Mouse (Mus musculus) bone marrow macrophage, adult 2 months (primary cell): ENCODE measurements around the gene Diaph2. TPM values are rescaled to one million over a fixed set of nuclear protein-coding genes. Genes with fewer than 3 reads are reported as not detected.
"Not testable (repeated sequence)": the region's sequence is repeated elsewhere in the genome, so short reads cannot be mapped to it uniquely, and the experiment has no call there.

Experiments
- H3K27ac ChIP-seq: 2 replicates; pipeline ENCODE4 v1.5.1; 2012; ENCODE audit warnings: low read depth, low read length; ENCODE audit not compliant: insufficient read depth
- H3K4me1 ChIP-seq: 2 replicates; pipeline ENCODE4 v1.6.1; 2012; ENCODE audit warnings: low read length; ENCODE audit not compliant: control insufficient read depth, insufficient read depth
- H3K4me3 ChIP-seq: 2 replicates; pipeline ENCODE4 v1.5.1; 2012; ENCODE audit warnings: mild to moderate bottlenecking, low read length, moderate library complexity; ENCODE audit not compliant: insufficient read depth
- CTCF ChIP-seq: IDR thresholded peaks from 2 replicates; pipeline ENCODE4 v1.5.1; 2012; ENCODE audit warnings: low read depth, mild to moderate bottlenecking, low read length, moderate library complexity
- POLR2A ChIP-seq: IDR thresholded peaks from 2 replicates; pipeline ENCODE4 v1.6.1; 2012; ENCODE audit warnings: mild to moderate bottlenecking, low read depth, low read length, borderline replicate concordance
- polyA plus RNA-seq: library from polyadenylated mRNA; stranded (reverse); fragments of >200 nt; gene quantifications from 2 replicates; pipeline ENCODE4 v1.2.4, GENCODE M21; 2012; ENCODE audit not compliant: missing spikeins, insufficient read depth, insufficient read length

Diaph2 gene
- polyA plus RNA-seq, 1 experiment: 24.4 TPM

DNA sequence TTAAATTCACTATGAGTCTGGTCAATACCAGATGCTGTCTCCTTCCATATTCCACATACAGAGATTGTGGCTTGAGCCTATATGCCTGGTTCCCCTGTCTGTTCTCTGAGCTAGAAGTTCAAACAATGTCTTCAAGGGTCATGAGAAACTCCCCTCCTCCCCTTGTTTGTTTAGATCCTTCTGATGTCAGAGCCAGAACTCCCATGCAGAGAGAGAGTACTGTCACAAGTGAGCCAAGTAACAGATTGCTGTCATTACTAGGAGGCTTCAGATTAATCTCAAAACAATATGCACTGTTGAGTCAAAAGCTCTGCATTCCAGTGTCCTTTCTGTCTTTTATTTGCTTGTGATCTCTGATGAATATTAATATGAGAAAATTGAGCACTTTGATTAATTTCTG lies 7.1 kb downstream of the Diaph2 start:
- Histone ChIP-seq H3K4me1 (peaks cover 4% of the 10 kb centered on the region), H3K27ac (no peak overlapping the region), H3K4me3 (no peak overlapping the region)
- TF ChIP-seq CTCF: no peak
- TF ChIP-seq POLR2A: no peak

DNA sequence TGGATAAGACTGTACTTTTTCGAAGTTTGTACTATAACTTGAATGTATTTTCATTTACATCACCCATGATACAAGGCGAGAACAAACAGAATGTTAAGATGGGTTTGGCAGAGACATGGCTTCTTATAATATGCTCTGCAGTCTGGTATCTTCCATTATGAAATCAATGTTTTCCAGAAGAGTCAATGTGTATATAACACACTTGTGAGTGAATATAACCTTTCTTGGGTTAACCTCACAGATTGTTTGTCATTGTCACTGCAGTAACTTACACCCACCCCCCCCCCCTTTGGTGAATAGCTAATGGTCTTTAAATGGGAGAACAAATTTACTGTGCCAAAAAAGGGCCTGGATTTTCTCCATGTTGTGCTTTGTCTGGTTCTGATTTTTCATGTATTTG lies 13.1 kb downstream of the Diaph2 start:
- TF ChIP-seq CTCF: no peak
- TF ChIP-seq POLR2A: no peak
- Histone ChIP-seq H3K4me3 (no peak overlapping the region), H3K4me1 (peaks cover 11% of the 10 kb centered on the region), H3K27ac (no peak overlapping the region)

DNA sequence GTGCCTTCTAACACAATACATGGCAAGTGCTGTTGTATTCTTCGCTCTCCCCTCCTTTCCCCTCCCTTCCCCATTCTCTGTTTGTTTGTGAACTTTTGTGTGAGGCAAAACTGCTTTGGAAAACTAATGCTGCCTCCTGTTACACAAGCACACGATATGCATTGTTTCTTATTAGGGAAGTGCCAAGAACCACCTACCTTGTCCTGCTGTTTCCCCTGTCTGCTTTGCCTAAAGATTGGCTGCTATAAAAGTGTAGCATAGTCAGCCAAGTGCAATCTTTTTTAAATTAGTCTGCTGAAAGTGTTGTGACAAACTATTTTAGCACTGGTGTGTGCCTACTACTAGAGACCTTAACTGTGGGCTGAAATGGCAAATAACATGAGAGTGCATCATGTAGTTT lies 15.8 kb downstream of the Diaph2 start:
- no peak overlapping the region for H3K27ac ChIP-seq
- no peak overlapping the region for H3K4me3 ChIP-seq
- TF ChIP-seq POLR2A (no peak), CTCF (no peak)
- H3K4me1 ChIP-seq: peaks cover 11% of the 10 kb centered on the region

DNA sequence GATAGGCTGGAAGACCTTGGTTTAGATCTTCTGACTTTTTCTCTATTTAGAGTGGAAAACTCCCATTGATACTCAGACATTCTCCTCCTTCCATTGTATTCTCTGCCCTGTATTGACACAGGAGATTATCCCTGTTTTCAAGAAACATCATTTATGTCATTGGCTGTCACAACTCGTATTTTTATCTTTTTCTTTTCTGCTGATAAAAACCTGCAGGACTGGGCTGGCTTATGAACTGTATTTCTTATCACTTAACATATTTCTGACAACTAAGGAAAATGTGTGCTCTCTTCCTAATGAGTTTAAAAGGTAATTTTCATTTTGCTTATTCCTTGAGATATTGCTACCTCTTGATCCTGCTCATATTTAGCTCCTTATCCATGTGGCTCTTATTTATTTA lies 17.3 kb downstream of the Diaph2 start:
- no peak overlapping the region for H3K27ac ChIP-seq
- TF ChIP-seq CTCF: no peak
- no peak for TF ChIP-seq POLR2A
- no peak overlapping the region for H3K4me3 ChIP-seq
- peaks cover 6% of the 10 kb centered on the region; the same call in 1 of the 2 replicates for H3K4me1 ChIP-seq

DNA sequence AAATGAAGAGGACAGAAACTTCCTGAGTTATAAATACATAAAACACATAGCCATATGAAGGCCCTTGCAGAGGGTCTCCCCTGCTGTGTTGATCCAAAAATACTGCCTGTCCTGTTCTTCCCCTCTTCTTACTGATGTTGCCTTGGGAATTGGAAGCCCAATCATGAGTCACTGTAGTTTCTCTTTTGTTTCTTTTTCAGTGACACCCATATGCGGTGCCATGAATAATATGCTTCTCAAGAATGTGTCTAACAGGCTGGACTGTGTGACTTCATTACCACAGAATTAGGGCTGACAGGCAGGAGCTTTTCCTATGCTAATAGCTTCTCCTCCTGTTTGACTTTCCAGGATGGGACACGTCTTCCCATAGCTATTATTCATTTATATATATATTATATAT lies 21.1 kb downstream of the Diaph2 start:
- TF ChIP-seq CTCF: no peak
- no peak for TF ChIP-seq POLR2A
- H3K4me1 ChIP-seq: no peaks in the 10 kb centered on the region
- no peak overlapping the region for H3K4me3 ChIP-seq
- no peak overlapping the region for H3K27ac ChIP-seq

DNA sequence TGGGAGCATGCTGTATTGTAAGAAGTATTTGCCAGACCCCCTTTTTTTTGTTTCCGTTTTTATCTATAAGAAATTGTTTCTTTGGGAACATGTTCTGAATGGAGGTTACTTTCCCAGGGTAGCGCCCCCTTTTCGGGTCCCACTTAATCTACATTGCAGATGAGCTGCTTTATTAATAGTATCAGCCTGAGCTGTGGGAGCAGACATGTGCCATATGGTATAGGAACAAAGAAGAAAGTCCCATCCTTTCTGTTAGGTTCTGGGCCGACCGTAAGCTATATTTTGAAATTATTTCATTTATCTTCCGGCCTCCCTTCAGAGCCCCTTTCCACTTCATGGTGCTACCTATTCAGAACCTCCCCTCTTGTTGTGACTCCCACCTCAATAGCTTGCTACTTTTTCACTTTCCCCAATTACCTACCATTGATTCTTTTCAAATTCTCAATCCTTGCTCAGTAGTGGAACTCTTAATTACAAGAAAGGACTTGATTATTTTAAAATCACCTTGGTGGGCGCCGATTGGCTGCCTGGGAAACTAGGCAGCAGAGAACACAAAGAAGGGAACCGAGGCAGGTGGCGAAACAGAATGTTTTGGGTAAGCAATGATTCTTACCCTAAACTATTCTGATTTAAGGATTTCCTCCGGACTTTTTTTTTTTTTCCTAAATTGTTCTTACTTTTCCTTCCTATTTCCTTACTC lies 24.2 kb downstream of the Diaph2 start:
- Histone ChIP-seq H3K4me3 (no peak overlapping the region), H3K4me1 (peaks cover 2% of the 10 kb centered on the region; the same call in 1 of the 2 replicates)
- TF ChIP-seq POLR2A: no peak
- no peak for TF ChIP-seq CTCF

DNA sequence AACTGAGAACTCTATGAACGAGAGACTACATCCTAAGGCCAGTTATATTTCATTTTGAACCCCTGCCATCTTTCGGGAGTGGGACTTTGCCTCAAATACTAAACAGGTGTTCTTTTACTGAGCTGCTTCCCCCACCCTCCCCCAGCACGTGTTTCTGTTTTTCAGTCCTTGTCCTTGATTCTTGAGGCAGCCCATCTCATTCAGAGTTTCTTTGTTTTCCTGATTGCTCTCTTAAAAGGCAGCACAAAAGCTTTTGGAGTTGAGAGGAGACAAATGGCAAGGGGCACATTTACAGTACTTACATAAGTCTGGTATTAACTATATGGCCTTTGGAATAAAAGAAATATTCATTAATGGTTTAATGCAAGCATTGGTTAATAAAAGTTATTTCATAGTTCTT lies 24.9 kb downstream of the Diaph2 start:
- Histone ChIP-seq H3K4me1 (peaks cover 2% of the 10 kb centered on the region; the same call in 1 of the 2 replicates), H3K27ac (no peak overlapping the region), H3K4me3 (no peak overlapping the region)
- no peak for TF ChIP-seq POLR2A
- no peak for TF ChIP-seq CTCF

More for the DNA sequence above, 24.2 kb downstream of the Diaph2 start:
- H3K27ac ChIP-seq: no peak overlapping the region

DNA sequence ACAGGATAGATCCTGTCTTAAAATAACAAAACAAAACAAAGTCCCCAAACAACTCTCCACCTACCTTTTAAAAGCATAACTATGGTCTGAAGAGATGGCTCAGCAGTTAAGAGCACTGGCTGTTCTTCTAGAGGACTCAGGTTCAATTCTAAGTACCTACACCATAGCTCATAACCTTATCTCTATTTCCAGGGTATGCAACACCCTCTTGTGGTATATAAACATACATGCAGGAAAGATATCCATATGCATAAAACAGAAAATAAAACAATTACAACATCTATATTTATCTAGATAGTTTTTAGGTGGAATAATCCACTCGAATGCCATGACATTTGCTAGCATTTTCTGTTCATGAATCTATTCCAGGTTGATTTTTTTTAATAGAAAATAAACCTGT lies 27.2 kb downstream of the Diaph2 start:
- TF ChIP-seq POLR2A (no peak), CTCF (no peak)
- H3K4me1 ChIP-seq: peaks cover 2% of the 10 kb centered on the region; the same call in 1 of the 2 replicates
- H3K27ac ChIP-seq: no peak overlapping the region
- no peak overlapping the region for H3K4me3 ChIP-seq

DNA sequence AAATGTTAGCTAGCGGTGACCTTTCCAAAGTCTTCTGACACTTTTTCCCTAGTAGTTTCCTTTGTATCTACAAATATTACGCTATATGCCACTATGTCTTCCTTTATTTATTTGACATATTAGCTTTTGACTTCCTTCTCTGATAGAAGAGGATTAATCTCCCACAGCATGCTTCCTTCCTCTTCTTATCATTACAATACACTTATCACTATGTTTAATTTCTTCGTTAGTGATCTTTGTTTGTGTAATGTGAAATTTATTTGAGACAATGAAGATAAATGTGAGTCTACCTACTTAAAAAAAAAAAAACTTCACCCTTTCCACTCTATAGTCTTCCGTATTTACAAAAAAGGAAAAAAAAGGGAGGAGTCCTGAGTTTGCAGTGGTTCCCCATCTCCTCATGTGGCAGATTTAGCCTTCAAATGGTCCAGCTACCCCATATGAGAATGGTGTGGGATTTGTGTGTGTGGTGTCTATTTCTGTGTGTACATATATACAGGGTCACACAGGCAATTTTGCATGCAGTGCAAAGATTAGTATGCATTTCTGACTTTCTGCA lies 27.9 kb downstream of the Diaph2 start:
- Histone ChIP-seq H3K27ac (no peak overlapping the region), H3K4me3 (no peak overlapping the region), H3K4me1 (peaks cover 6% of the 10 kb centered on the region)
- TF ChIP-seq CTCF (no peak), POLR2A (no peak)

DNA sequence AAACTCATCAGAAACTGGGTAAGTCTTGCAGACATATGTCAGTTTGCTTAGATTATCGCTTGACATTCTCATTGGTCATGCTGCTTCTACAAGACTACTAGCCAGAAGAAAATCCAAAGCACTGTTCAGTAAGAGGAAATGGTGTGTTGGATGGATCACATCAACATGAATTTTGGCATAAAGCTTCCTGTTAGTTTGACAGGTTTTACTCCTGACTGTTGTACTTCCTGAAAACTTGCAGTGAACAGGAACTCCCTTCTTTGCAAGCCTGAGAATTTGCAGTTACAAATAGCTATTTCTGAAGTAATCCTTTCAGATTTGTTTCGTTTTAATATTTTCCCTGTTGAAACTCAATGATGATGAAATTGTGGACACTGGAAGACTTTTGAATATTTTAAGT lies 32.3 kb downstream of the Diaph2 start:
- H3K27ac ChIP-seq: no peak overlapping the region
- H3K4me1 ChIP-seq: peaks cover 8% of the 10 kb centered on the region
- H3K4me3 ChIP-seq: no peak overlapping the region
- TF ChIP-seq POLR2A (no peak), CTCF (no peak)

DNA sequence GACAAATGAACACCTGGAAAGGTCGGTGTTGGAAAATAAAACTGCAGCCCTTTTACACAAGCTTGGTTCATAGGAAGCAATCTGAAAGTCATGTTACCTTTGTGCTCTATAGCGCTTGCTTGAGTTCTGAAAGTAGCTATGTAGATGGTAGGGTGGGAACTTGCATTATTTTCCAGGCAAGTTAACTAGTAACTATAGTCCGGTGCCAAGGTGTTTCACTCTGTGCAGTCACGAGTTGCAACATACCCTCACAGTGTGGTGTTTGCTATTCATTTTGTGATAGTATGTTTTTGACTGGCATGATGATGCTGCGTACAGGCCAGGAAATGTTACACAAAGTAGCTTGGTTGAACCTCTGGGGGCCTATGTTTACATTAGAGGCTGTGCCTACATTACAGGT lies 34.5 kb downstream of the Diaph2 start:
- H3K27ac ChIP-seq: no peak overlapping the region
- H3K4me3 ChIP-seq: no peak overlapping the region
- peaks cover 9% of the 10 kb centered on the region for H3K4me1 ChIP-seq
- TF ChIP-seq POLR2A: no peak
- no peak for TF ChIP-seq CTCF

DNA sequence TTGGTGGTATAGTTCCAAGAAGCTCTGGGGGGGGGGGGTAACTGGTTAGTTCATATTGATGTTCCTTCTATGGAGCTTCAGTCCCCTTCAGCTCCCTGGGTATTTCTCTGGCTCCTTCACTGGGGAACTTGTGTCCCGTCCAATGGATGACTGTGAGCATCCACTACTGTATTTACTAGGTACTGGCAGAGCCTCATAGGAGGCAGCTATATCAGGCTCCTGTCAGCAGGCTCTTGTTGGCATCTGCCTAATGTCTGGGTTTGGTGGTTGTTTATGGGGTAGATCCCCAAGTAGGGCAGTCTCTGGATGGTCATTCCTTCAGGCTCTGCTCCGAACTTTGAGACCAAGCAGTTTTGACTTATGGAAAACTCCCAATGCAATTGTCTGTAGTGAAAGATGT lies 50.4 kb downstream of the Diaph2 start:
- H3K27ac ChIP-seq, H3K4me1 ChIP-seq, H3K4me3 ChIP-seq: not testable (repeated sequence)
